Mouse (Mus musculus) liver, embryonic 14.5 days (tissue): ENCODE data around the gene Slc35e2.

Experiments
- CTCF ChIP-seq: IDR thresholded peaks from 2 replicates; pipeline ENCODE4 v1.5.1; 2016; ENCODE audit warnings: antibody characterized with exemption, low read depth, control low read depth
- EP300 ChIP-seq: IDR thresholded peaks from 2 replicates; pipeline ENCODE4 v1.6.1; 2016; ENCODE audit warnings: antibody characterized with exemption, low read depth

DNA sequence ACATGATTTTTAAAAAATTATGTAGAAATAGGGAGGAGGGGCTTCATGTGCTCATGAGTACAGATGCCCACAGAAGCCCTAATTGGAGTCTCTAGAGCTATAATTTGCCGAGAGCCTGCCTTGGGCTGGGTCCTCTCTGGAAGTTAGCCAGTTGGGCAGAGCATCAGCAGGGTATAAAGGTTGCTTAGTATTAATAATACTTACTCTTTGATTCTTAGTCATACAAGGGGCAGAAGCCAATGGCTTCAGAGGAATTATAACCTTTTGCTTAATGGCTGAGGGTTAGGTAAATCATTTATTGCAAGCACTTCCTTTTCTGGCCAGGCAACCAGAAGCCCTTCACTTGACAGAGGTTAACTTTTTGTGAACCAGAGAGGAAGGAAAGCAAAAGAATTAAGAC is 42.3 kb downstream of the Slc35e2 start:
- no peak for TF ChIP-seq CTCF
- no peak for TF ChIP-seq EP300
